Mouse (Mus musculus) testis, postnatal 14 days (tissue): ENCODE measurements around the gene Nlrp3.
"Not testable (repeated sequence)": the region's sequence is repeated elsewhere in the genome, so short reads cannot be mapped to it uniquely, and the experiment has no call there.

Experiments used
- DNase-seq: peaks from one replicate; pipeline ENCODE4 v3.0.0; 2021; ENCODE audit warnings: low spot score

Nlrp3 gene

GRCm38 (mm10) chr11:59537218-59538130 is 3.9 kb upstream of the Nlrp3 start:
- DNase-seq = peak; percentile 42

- DNase-seq = peak; percentile 34
These were observed 3.0 kb upstream of the Nlrp3 start for GRCm38 (mm10) chr11:59538387-59538786.

- DNase-seq = no peak
These were observed 1.2 kb upstream of the Nlrp3 start for GRCm38 (mm10) chr11:59540123-59540522.

GRCm38 (mm10) chr11:59542442-59542841 is 1.1 kb downstream of the Nlrp3 start:
- no peak for DNase-seq

GRCm38 (mm10) chr11:59543376-59543775 is 2.0 kb downstream of the Nlrp3 start:
- no peak for DNase-seq

GRCm38 (mm10) chr11:59544005-59544404 is 2.6 kb downstream of the Nlrp3 start:
- no peak for DNase-seq

GRCm38 (mm10) chr11:59554127-59554526 is 12.8 kb downstream of the Nlrp3 start:
- DNase-seq = no peak

GRCm38 (mm10) chr11:59554535-59554934 is 13.2 kb downstream of the Nlrp3 start:
- no peak for DNase-seq

- DNase-seq = no peak
These were observed 19.5 kb downstream of the Nlrp3 start for GRCm38 (mm10) chr11:59560906-59561305.

GRCm38 (mm10) chr11:59562336-59562735 is 21.0 kb downstream of the Nlrp3 start:
- DNase-seq = no peak

GRCm38 (mm10) chr11:59562837-59563236 is 21.5 kb downstream of the Nlrp3 start:
- DNase-seq = no peak

GRCm38 (mm10) chr11:59569306-59569705 is 27.9 kb downstream of the Nlrp3 start:
- DNase-seq = no peak

GRCm38 (mm10) chr11:59575726-59576125 is 34.4 kb downstream of the Nlrp3 start:
- DNase-seq = no peak

GRCm38 (mm10) chr11:59576135-59576534 is 34.8 kb downstream of the Nlrp3 start, which contains the start of gene Olfr222:
TSS of gene Olfr222 (minus strand) at chr11:59576235.
- not testable (repeated sequence) for DNase-seq

GRCm38 (mm10) chr11:59584539-59584938 is 43.2 kb downstream of the Nlrp3 start:
- DNase-seq = no peak

GRCm38 (mm10) chr11:59589496-59589895 is 48.1 kb downstream of the Nlrp3 start:
- DNase-seq = no peak

GRCm38 (mm10) chr11:59593189-59593588 is 51.8 kb downstream of the Nlrp3 start, which contains the start of gene Olfr223:
TSS of gene Olfr223 (minus strand) at chr11:59593289.
- DNase-seq = no peak

GRCm38 (mm10) chr11:59596091-59596490 is 54.7 kb downstream of the Nlrp3 start:
- no peak for DNase-seq

- DNase-seq = no peak
These were observed 55.6 kb downstream of the Nlrp3 start for GRCm38 (mm10) chr11:59596950-59597349.

- no peak for DNase-seq
These were observed 57.8 kb downstream of the Nlrp3 start for GRCm38 (mm10) chr11:59599211-59599610.

GRCm38 (mm10) chr11:59600872-59601271 is 59.5 kb downstream of the Nlrp3 start:
- DNase-seq = no peak

- no peak for DNase-seq
These were observed 60.9 kb downstream of the Nlrp3 start for GRCm38 (mm10) chr11:59602287-59602686.

GRCm38 (mm10) chr11:59611646-59612045 is 70.3 kb downstream of the Nlrp3 start:
- no peak for DNase-seq

- DNase-seq = no peak
These were observed 72.8 kb downstream of the Nlrp3 start for GRCm38 (mm10) chr11:59614120-59614519.
